Mouse (Mus musculus) lung, embryonic 15.5 days (tissue): ENCODE data around the gene Sh3pxd2b. TPM values are rescaled to one million over a fixed set of nuclear protein-coding genes. Genes with fewer than 3 reads are reported as not detected.
"Not testable (repeated sequence)": the region's sequence is repeated elsewhere in the genome, so short reads cannot be mapped to it uniquely, and the experiment has no call there.

Experiments used
- ATAC-seq: fragments of 200-750 bp; cut with Nextera tagmentation; 2 replicates; pipeline ENCODE4 v1.8.0; 2017; ENCODE audit warnings: moderate number of reproducible peaks, borderline replicate concordance; ENCODE audit not compliant: low FRiP score, low TSS enrichment; ENCODE audit errors: extremely low read depth
- H3K27ac ChIP-seq: fragments of 300-500 bp; sonication (generic); 2 replicates; pipeline ENCODE4 v1.5.1; 2015; ENCODE audit warnings: moderate library complexity, mild to moderate bottlenecking, inconsistent platforms
- H3K27me3 ChIP-seq: fragments of 300-500 bp; sonication (generic); 2 replicates; pipeline ENCODE4 v1.6.1; 2015; ENCODE audit warnings: inconsistent platforms
- H3K36me3 ChIP-seq: fragments of 300-500 bp; sonication (generic); 2 replicates; pipeline ENCODE4 v1.6.1; 2015; ENCODE audit warnings: inconsistent platforms
- H3K4me1 ChIP-seq: fragments of 300-500 bp; sonication (generic); 2 replicates; pipeline ENCODE4 v1.6.1; 2015; ENCODE audit warnings: inconsistent platforms
- H3K4me2 ChIP-seq: fragments of 300-500 bp; sonication (generic); 2 replicates; pipeline ENCODE4 v1.6.1; 2015; ENCODE audit warnings: inconsistent platforms, mild to moderate bottlenecking, moderate library complexity
- H3K4me3 ChIP-seq: fragments of 300-500 bp; sonication (generic); 2 replicates; pipeline ENCODE4 v1.5.1; 2015; ENCODE audit warnings: mild to moderate bottlenecking, inconsistent platforms
- H3K9ac ChIP-seq: fragments of 300-500 bp; sonication (generic); 2 replicates; pipeline ENCODE4 v1.6.1; 2015; ENCODE audit warnings: inconsistent platforms
- H3K9me3 ChIP-seq: fragments of 300-500 bp; sonication (generic); 2 replicates; pipeline ENCODE4 v1.6.1; 2016; ENCODE audit warnings: inconsistent platforms
- WGBS: fragments of 180-500 bp; shearing (Covaris S2); methylation state at CpG from one replicate; pipeline ENCODE4 v1.1.7; 2015; 5-methylcytosine and 5-hydroxymethylcytosine counted together
- polyA plus RNA-seq: library from polyadenylated mRNA; unstranded; fragments of >200 nt; fragmentation: Nextera tagmentation; extraction: Ambion mirVana; gene quantifications from 2 replicates; pipeline ENCODE4 v1.2.1, GENCODE M21; 2015

Gene Sh3pxd2b
- polyA plus RNA-seq: 21.8 and 24.3 TPM in 2 replicates

GRCm38 (mm10) chr11:32347607-32348432, at the start of gene Sh3pxd2b:
Gene Sh3pxd2b (plus strand): TSS chr11:32347820.
- H3K4me2 ChIP-seq: peak within 1 kb of the TSS; percentile 84
- H3K27me3 ChIP-seq: no peaks in the 10 kb centered on the region
- H3K4me1 ChIP-seq: peaks cover 28% of the 10 kb centered on the region
- peak within 1 kb of the TSS; percentile 91 for H3K4me3 ChIP-seq
- H3K9ac ChIP-seq: peak within 1 kb of the TSS; percentile 98
- peaks cover 12% of the 10 kb centered on the region for H3K36me3 ChIP-seq
- peak within 1 kb of the TSS; percentile 91 for H3K27ac ChIP-seq
- H3K9me3 ChIP-seq: no peaks in the 10 kb centered on the region
- WGBS: under 1% methylated on average over 70 of the region's 86 CpGs
- peak; percentile 80 for ATAC-seq

- Histone ChIP-seq H3K9me3 (no peaks in the 10 kb centered on the region), H3K27ac (no peak overlapping the region), H3K4me3 (no peak overlapping the region), H3K9ac (no peak overlapping the region), H3K4me2 (no peak overlapping the region), H3K27me3 (peaks cover 12% of the 10 kb centered on the region), H3K36me3 (no peaks in the 10 kb centered on the region), H3K4me1 (no peaks in the 10 kb centered on the region)
- ATAC-seq: no peak
- WGBS: 73% methylated on average over 1 of the region's 1 CpGs
These were observed 49.6 kb upstream of the Sh3pxd2b start for GRCm38 (mm10) chr11:32297866-32298531.

GRCm38 (mm10) chr11:32298532-32298918, 49.1 kb upstream of the Sh3pxd2b start:
- no peaks in the 10 kb centered on the region for H3K4me1 ChIP-seq
- no peaks in the 10 kb centered on the region for H3K9me3 ChIP-seq
- H3K27me3 ChIP-seq: peaks cover 12% of the 10 kb centered on the region
- no peak overlapping the region for H3K4me3 ChIP-seq
- H3K36me3 ChIP-seq: no peaks in the 10 kb centered on the region
- no peak overlapping the region for H3K9ac ChIP-seq
- H3K27ac ChIP-seq: no peak overlapping the region
- no peak for ATAC-seq
- H3K4me2 ChIP-seq: no peak overlapping the region
- WGBS: 90% methylated on average over 2 of the region's 2 CpGs

GRCm38 (mm10) chr11:32299865-32300264, 47.8 kb upstream of the Sh3pxd2b start, which contains the start of gene Hbq1a:
Gene Hbq1a (plus strand): TSS chr11:32300069.
- not testable (repeated sequence) for H3K27ac ChIP-seq, H3K9me3 ChIP-seq, H3K9ac ChIP-seq, H3K4me1 ChIP-seq, H3K36me3 ChIP-seq, H3K4me3 ChIP-seq, ATAC-seq
- Histone ChIP-seq H3K4me2 (peak within 1 kb of the TSS; percentile 40; the same call in 1 of the 2 replicates), H3K27me3 (peaks cover 12% of the 10 kb centered on the region)
- WGBS: 1% methylated on average over 16 of the region's 16 CpGs

- H3K36me3 ChIP-seq: no peaks in the 10 kb centered on the region
- no peak overlapping the region for H3K9ac ChIP-seq
- H3K4me2 ChIP-seq: peak overlapping the region; percentile 40; the same call in 1 of the 2 replicates
- H3K27me3 ChIP-seq: peaks cover 12% of the 10 kb centered on the region
- no peak overlapping the region for H3K4me3 ChIP-seq
- no peaks in the 10 kb centered on the region for H3K4me1 ChIP-seq
- no peaks in the 10 kb centered on the region for H3K9me3 ChIP-seq
- H3K27ac ChIP-seq: no peak overlapping the region
- no peak for ATAC-seq
- 45% methylated on average over 15 of the region's 17 CpGs for WGBS
These were observed 47.0 kb upstream of the Sh3pxd2b start for GRCm38 (mm10) chr11:32300279-32301267.

- H3K27me3 ChIP-seq: peaks cover 12% of the 10 kb centered on the region
- H3K9ac ChIP-seq: no peak overlapping the region
- H3K36me3 ChIP-seq: no peaks in the 10 kb centered on the region
- no peak overlapping the region for H3K27ac ChIP-seq
- H3K4me2 ChIP-seq: no peak overlapping the region
- 63% methylated on average over 1 of the region's 1 CpGs for WGBS
- no peaks in the 10 kb centered on the region for H3K9me3 ChIP-seq
- no peak overlapping the region for H3K4me3 ChIP-seq
- ATAC-seq: no peak
- no peaks in the 10 kb centered on the region for H3K4me1 ChIP-seq
These were observed 46.1 kb upstream of the Sh3pxd2b start for GRCm38 (mm10) chr11:32301506-32301905.

GRCm38 (mm10) chr11:32302824-32303419, 44.7 kb upstream of the Sh3pxd2b start:
- WGBS: 38% methylated on average over 2 of the region's 2 CpGs
- Histone ChIP-seq H3K9ac (no peak overlapping the region), H3K4me1 (no peaks in the 10 kb centered on the region), H3K27me3 (peaks cover 12% of the 10 kb centered on the region), H3K9me3 (no peaks in the 10 kb centered on the region), H3K27ac (no peak overlapping the region), H3K4me3 (no peak overlapping the region), H3K36me3 (no peaks in the 10 kb centered on the region), H3K4me2 (no peak overlapping the region)
- ATAC-seq: no peak

- no peak for ATAC-seq
- H3K4me2 ChIP-seq: no peak overlapping the region
- H3K4me1 ChIP-seq: no peaks in the 10 kb centered on the region
- peaks cover 12% of the 10 kb centered on the region for H3K27me3 ChIP-seq
- no peak overlapping the region for H3K4me3 ChIP-seq
- H3K36me3 ChIP-seq: no peaks in the 10 kb centered on the region
- 76% methylated on average over 1 of the region's 1 CpGs for WGBS
- no peak overlapping the region for H3K9ac ChIP-seq
- no peak overlapping the region for H3K27ac ChIP-seq
- no peaks in the 10 kb centered on the region for H3K9me3 ChIP-seq
These were observed 44.2 kb upstream of the Sh3pxd2b start for GRCm38 (mm10) chr11:32303455-32303854.

GRCm38 (mm10) chr11:32307006-32307405, 40.6 kb upstream of the Sh3pxd2b start:
- no peak overlapping the region for H3K27ac ChIP-seq
- no peaks in the 10 kb centered on the region for H3K36me3 ChIP-seq
- H3K4me1 ChIP-seq: no peaks in the 10 kb centered on the region
- no peak overlapping the region for H3K4me2 ChIP-seq
- no peak overlapping the region for H3K9ac ChIP-seq
- no peaks in the 10 kb centered on the region for H3K9me3 ChIP-seq
- 71% methylated on average over 1 of the region's 1 CpGs for WGBS
- H3K27me3 ChIP-seq: no peaks in the 10 kb centered on the region; the same call in 1 of the 2 replicates
- no peak overlapping the region for H3K4me3 ChIP-seq
- no peak for ATAC-seq

GRCm38 (mm10) chr11:32309446-32309845, 38.2 kb upstream of the Sh3pxd2b start:
- Histone ChIP-seq H3K36me3 (no peaks in the 10 kb centered on the region), H3K9me3 (no peaks in the 10 kb centered on the region), H3K4me2 (no peak overlapping the region), H3K27ac (no peak overlapping the region), H3K4me3 (no peak overlapping the region), H3K27me3 (no peaks in the 10 kb centered on the region), H3K9ac (no peak overlapping the region), H3K4me1 (no peaks in the 10 kb centered on the region)
- no peak for ATAC-seq
- 66% methylated on average over 4 of the region's 4 CpGs for WGBS

- Histone ChIP-seq H3K4me1 (no peaks in the 10 kb centered on the region), H3K36me3 (no peaks in the 10 kb centered on the region), H3K4me2 (no peak overlapping the region), H3K27me3 (no peaks in the 10 kb centered on the region), H3K9ac (no peak overlapping the region), H3K4me3 (no peak overlapping the region), H3K9me3 (no peaks in the 10 kb centered on the region), H3K27ac (no peak overlapping the region)
- ATAC-seq: no peak
- WGBS: 50% methylated on average over 3 of the region's 3 CpGs
These were observed 37.7 kb upstream of the Sh3pxd2b start for GRCm38 (mm10) chr11:32309928-32310327.
